Comparison of ENCODE assay signal across 9 mouse cellular contexts in the genomic region with DNA sequence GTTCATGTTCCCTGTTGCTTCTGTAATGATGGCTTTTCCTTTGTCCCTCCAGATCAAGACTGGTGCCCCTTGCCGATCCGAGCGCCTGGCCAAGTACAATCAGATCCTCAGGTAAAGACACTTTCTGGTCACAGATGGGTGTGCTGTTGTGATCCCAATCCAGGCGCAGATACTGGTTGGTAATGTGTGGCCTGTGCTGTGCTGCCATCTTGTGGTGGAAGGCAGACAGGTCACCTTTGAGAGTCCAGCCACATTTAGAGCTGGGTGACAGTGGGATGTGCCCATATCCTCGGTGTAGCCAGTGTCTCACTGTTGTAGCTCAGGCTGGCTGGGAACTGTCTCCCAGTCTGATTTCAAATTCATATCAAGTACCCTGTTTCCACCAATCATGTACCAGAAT. TPM values are rescaled to one million over a fixed set of nuclear protein-coding genes. Genes with fewer than 3 reads are reported as not detected.
DNase-seq lines count a peak whose midpoint lies in the region; ATAC-seq and TF ChIP-seq lines count a peak whose summit lies in the region.
"Had no signal": no experiment of that assay in that cellular context is flagged by ENCODE, and none has a peak within 500 bp of the region (broad histone marks: within the 10 kb centered on the region; RNA-seq: fewer than 3 reads in every experiment).

No protein-coding gene starts in this region.

- no peak overlapping the region for H3K9ac ChIP-seq in heart, postnatal 0 days (replicated peaks; ENCODE audit: low read depth, low read length)
- no peak overlapping the region for H3K9ac ChIP-seq in lung, embryonic 16.5 days (ENCODE audit: low read length)
- H3K9ac ChIP-seq: stomach, embryonic 15.5 days had no signal

- no peak overlapping the region for H3K27ac ChIP-seq in heart, postnatal 0 days (ENCODE audit: low read depth)
- H3K27ac ChIP-seq in lung, embryonic 16.5 days (ENCODE audit: low read length) = no peak overlapping the region
- H3K27ac ChIP-seq: stomach, embryonic 15.5 days had no signal

- H3K4me1 ChIP-seq in heart, postnatal 0 days (ENCODE audit: control insufficient read depth, insufficient read depth) = no peaks in the 10 kb centered on the region
- 0 out of 2 replicates have a peak, but pooled peaks cover 2% of the 10 kb centered on the region for H3K4me1 ChIP-seq in lung, embryonic 16.5 days (replicated peaks; ENCODE audit: control insufficient read depth, insufficient read depth, low read length)
- H3K4me1 ChIP-seq: stomach, embryonic 15.5 days had no signal

- WGBS in heart, postnatal 0 days = 53% methylated on average over 5 of the region's 5 CpGs
- 58% methylated on average over 5 of the region's 5 CpGs for WGBS in lung, embryonic 16.5 days

- no peak overlapping the region for H3K4me2 ChIP-seq in heart, postnatal 0 days (ENCODE audit: low read depth, low read length)
- no peak overlapping the region for H3K4me2 ChIP-seq in lung, embryonic 16.5 days (ENCODE audit: low read depth, low read length)
- H3K4me2 ChIP-seq: stomach, embryonic 15.5 days had no signal

- peak; percentile 95 for TF ChIP-seq CTCF in heart, postnatal 0 days (IDR thresholded peaks at IDR 0.05; ENCODE audit: low read depth)

- no peaks in the 10 kb centered on the region for H3K9me3 ChIP-seq in heart, postnatal 0 days (replicated peaks; ENCODE audit: control insufficient read depth, low read length)
- no peaks in the 10 kb centered on the region for H3K9me3 ChIP-seq in lung, embryonic 16.5 days (ENCODE audit: control insufficient read depth, low read length)
- H3K9me3 ChIP-seq: stomach, embryonic 15.5 days had no signal

- peaks cover 80% of the 10 kb centered on the region for H3K36me3 ChIP-seq in heart, postnatal 0 days (replicated peaks; ENCODE audit: control insufficient read depth, insufficient read depth, low read length)
- H3K36me3 ChIP-seq in lung, embryonic 16.5 days (ENCODE audit: control insufficient read depth, insufficient read depth, low read length) = peaks cover 57% of the 10 kb centered on the region

- peak; percentile 86 for ATAC-seq in CD4-positive, CD25-positive, alpha-beta regulatory T cell, adult 4 months
- 0 out of 2 replicates have a peak, but pooled peaks have one; percentile 36 for ATAC-seq in heart, postnatal 0 days (ENCODE audit: insufficient read depth, low read depth)
- peak; percentile 62 for ATAC-seq in lung, embryonic 16.5 days (ENCODE audit: low read depth)

- no peak for TF ChIP-seq EP300 in heart, postnatal 0 days (IDR thresholded peaks at IDR 0.05; ENCODE audit: low read depth)

- DNase-seq in T-cell, adult 2 months (ENCODE audit: low spot score) = peak; percentile 67
- DNase-seq in cerebellum, postnatal 4 days (ENCODE audit: low spot score in 2 of 2) = peak; percentile 74 to 80
- no peak for DNase-seq in heart, postnatal 0 days (ENCODE audit: low spot score)
- DNase-seq in kidney, postnatal 25 days = peak; percentile 71 to 76
- DNase-seq in retina, adult 2 months (ENCODE audit: low read depth, low spot score) = peak; percentile 64
- DNase-seq in yolk sac, embryonic 10.5 days (ENCODE audit: low spot score) = no peak

- H3K27me3 ChIP-seq in heart, postnatal 0 days (ENCODE audit: control insufficient read depth, insufficient read depth, low read length) = no peaks in the 10 kb centered on the region
- no peaks in the 10 kb centered on the region for H3K27me3 ChIP-seq in lung, embryonic 16.5 days (ENCODE audit: control insufficient read depth, insufficient read depth, low read depth, low read length)
- H3K27me3 ChIP-seq: stomach, embryonic 15.5 days had no signal

- H3K4me3 ChIP-seq in heart, postnatal 0 days (ENCODE audit: low read depth, low read length) = no peak overlapping the region
- H3K4me3 ChIP-seq in lung, embryonic 16.5 days (ENCODE audit: low read length) = no peak overlapping the region
- H3K4me3 ChIP-seq: stomach, embryonic 15.5 days had no signal

RNA-seq across cellular contexts. Expression of a gene that starts 11.5 kb away (rescaled TPM):
- 1,000 to 10,000 TPM in 1 of 2 experiments, 100 to 1,000 TPM in 1; 733 to 1,178 TPM for polyA plus RNA-seq in CD4-positive, CD25-positive, alpha-beta regulatory T cell, adult 4 months (2017; shearing (Covaris generic))
- total RNA-seq in heart, postnatal 0 days (2014; rRNA removed; ENCODE audit: low replicate concordance) = 525 and 625 TPM in 2 replicates
- 999 and 1,074 TPM in 2 replicates for polyA plus RNA-seq in heart, postnatal 0 days (2015; fragmentation: Nextera tagmentation; extraction: Ambion mirVana)
- polyA plus RNA-seq in lung, embryonic 16.5 days (2015; fragmentation: Nextera tagmentation; extraction: Ambion mirVana) = 1,425 and 1,551 TPM in 2 replicates

RNA-seq across cellular contexts. Expression of a gene that starts 33.4 kb away (rescaled TPM):
- polyA plus RNA-seq in CD4-positive, CD25-positive, alpha-beta regulatory T cell, adult 4 months (2017; shearing (Covaris generic)) = 10 to 100 TPM; 24.7 to 28.4 TPM
- total RNA-seq in heart, postnatal 0 days (2014; rRNA removed; ENCODE audit: low replicate concordance) = 13.9 and 17.9 TPM in 2 replicates
- polyA plus RNA-seq in heart, postnatal 0 days (2015; fragmentation: Nextera tagmentation; extraction: Ambion mirVana) = 11.9 and 14.6 TPM in 2 replicates
- polyA plus RNA-seq in lung, embryonic 16.5 days (2015; fragmentation: Nextera tagmentation; extraction: Ambion mirVana) = 24.8 and 30.3 TPM in 2 replicates

RNA-seq across cellular contexts. Expression of a gene that starts 46.9 kb away (rescaled TPM):
- not detected for polyA plus RNA-seq in CD4-positive, CD25-positive, alpha-beta regulatory T cell, adult 4 months (2017; shearing (Covaris generic))
- not detected in 2 replicates for total RNA-seq in heart, postnatal 0 days (2014; rRNA removed; ENCODE audit: low replicate concordance)
- not detected in 2 replicates for polyA plus RNA-seq in heart, postnatal 0 days (2015; fragmentation: Nextera tagmentation; extraction: Ambion mirVana)
- polyA plus RNA-seq in lung, embryonic 16.5 days (2015; fragmentation: Nextera tagmentation; extraction: Ambion mirVana) = not detected in 2 replicates
- polyA plus RNA-seq: stomach, embryonic 15.5 days had no signal

Comparison
In these comparisons a context has a peak if more than half of its experiments do, and no peak if none do; other contexts are left out.
1. ATAC-seq: peak in every context shown above with its lines; median percentile 86 in CD4-positive, CD25-positive, alpha-beta regulatory T cell, adult 4 months; 62 in lung, embryonic 16.5 days; 36 in heart, postnatal 0 days.
2. DNase-seq: peak in T-cell, adult 2 months (single experiment), cerebellum, postnatal 4 days (2 of 2), kidney, postnatal 25 days (2 of 2) and retina, adult 2 months (single experiment); none in heart, postnatal 0 days (single experiment) and yolk sac, embryonic 10.5 days (single experiment).